Mouse (Mus musculus) erythroblast, embryonic 14.5 days (primary cell): ENCODE data around the gene Hectd4.

Experiments
- GATA1 ChIP-seq: IDR thresholded peaks from 2 replicates; pipeline ENCODE4 v1.6.1; 2012; ENCODE audit warnings: low read length, inconsistent platforms, mixed read lengths
- TAL1 ChIP-seq: IDR thresholded peaks from 3 replicates; pipeline ENCODE4 v1.6.1; 2012; ENCODE audit warnings: low read length, inconsistent platforms, mixed read lengths

DNA sequence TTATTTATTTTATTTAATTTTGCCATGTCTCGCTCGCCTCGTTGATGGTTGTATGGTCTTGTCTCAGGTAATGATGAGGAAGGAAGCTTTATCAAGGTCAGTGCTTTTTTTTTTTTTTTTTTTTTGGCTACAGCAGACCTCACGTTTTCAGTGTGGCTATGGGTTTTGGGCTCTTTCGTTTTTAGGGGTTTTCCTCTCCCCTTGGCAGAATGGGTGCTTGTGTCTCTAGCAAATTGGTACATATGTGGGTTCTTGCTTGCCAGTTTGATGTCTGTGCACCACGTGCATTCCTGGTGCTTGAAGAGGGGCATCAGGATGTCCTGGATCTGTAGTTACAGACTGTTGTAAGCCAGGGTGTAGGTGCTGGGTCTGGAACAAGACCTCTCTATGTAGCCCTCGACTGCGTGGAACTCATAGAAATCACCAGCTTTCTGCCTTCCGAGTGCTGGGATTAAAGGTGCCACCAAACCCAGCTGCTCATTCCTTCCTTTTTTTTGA, 179.0 kb downstream of the Hectd4 start:
- TF ChIP-seq TAL1, result no peak
- no peak for TF ChIP-seq GATA1
